Mouse (Mus musculus): ENCODE results near the gene Elp4.

GRCm38 (mm10) chr2:105675730-105676079 is 228.7 kb downstream of the Elp4 start:
- TF ChIP-seq ZC3H11A (IDR thresholded peaks at IDR 0.05; ENCODE audit: borderline replicate concordance, low read depth, low read length) (no peak), ZNF384 (IDR thresholded peaks at IDR 0.05; ENCODE audit: low read depth, low read length) (peak; percentile 75), HCFC1 (IDR thresholded peaks at IDR 0.05; ENCODE audit: borderline replicate concordance, insufficient read depth, low read length) (no peak), CHD2 (IDR thresholded peaks at IDR 0.05; ENCODE audit: low read depth, low read length) (no peak), MAFK (IDR thresholded peaks at IDR 0.05; ENCODE audit: insufficient read depth, low read depth, low read length) (no peak)

Measured in ES-E14 (cell line).